Mouse (Mus musculus): Measurements from ENCODE around the gene E030025P04Rik.

GRCm38 (mm10) chr11:109107518-109108205 is 36.5 kb downstream of the E030025P04Rik start:
- no peak for TF ChIP-seq CTCF (IDR thresholded peaks at IDR 0.05; ENCODE audit: extremely low read depth, insufficient read depth, insufficient read length, insufficient replicate concordance)
- no peak for TF ChIP-seq POLR2A (IDR thresholded peaks at IDR 0.05; ENCODE audit: low read depth, low read length)
